ENCODE assay signal across 9 mouse cellular contexts in genomic region chr11:43548657-43549435, GRCm38 (mm10). TPM values are rescaled to one million over a fixed set of nuclear protein-coding genes. Genes with fewer than 3 reads are reported as not detected.
DNase-seq lines count a peak whose midpoint lies in the region; ATAC-seq and TF ChIP-seq lines count a peak whose summit lies in the region.
"Had no signal": no experiment of that assay in that cellular context is flagged by ENCODE, and none has a peak within 500 bp of the region (broad histone marks: within the 10 kb centered on the region; RNA-seq: fewer than 3 reads in every experiment).

No protein-coding gene starts in this region.

- H3K4me3 ChIP-seq in forebrain, embryonic 10.5 days: peak overlapping the region; percentile 11; the same call in 1 of the 2 replicates
- no peak overlapping the region for H3K4me3 ChIP-seq in forebrain, postnatal 0 days (ENCODE audit: low read depth, low read length)
- H3K4me3 ChIP-seq in hindbrain, embryonic 14.5 days (replicated peaks; ENCODE audit: low read length): no peak overlapping the region

- H3K9me3 ChIP-seq in forebrain, embryonic 10.5 days: no peaks in the 10 kb centered on the region
- no peaks in the 10 kb centered on the region for H3K9me3 ChIP-seq in forebrain, postnatal 0 days (ENCODE audit: low read length)
- no peaks in the 10 kb centered on the region for H3K9me3 ChIP-seq in hindbrain, embryonic 14.5 days (ENCODE audit: control insufficient read depth, low read length)

- TF ChIP-seq CTCF in forebrain, postnatal 0 days (IDR thresholded peaks at IDR 0.05; ENCODE audit: low read depth): no peak

- H3K9ac ChIP-seq in forebrain, postnatal 0 days: no peak overlapping the region
- no peak overlapping the region for H3K9ac ChIP-seq in hindbrain, embryonic 14.5 days

- H3K4me1 ChIP-seq in forebrain, embryonic 10.5 days: peaks cover 87% of the 10 kb centered on the region
- 0 out of 2 replicates have a peak, but pooled peaks cover 5% of the 10 kb centered on the region for H3K4me1 ChIP-seq in forebrain, postnatal 0 days (ENCODE audit: insufficient read depth)
- peaks cover 12% of the 10 kb centered on the region for H3K4me1 ChIP-seq in hindbrain, embryonic 14.5 days (replicated peaks; ENCODE audit: control insufficient read depth, insufficient read depth, low read length)

- H3K4me2 ChIP-seq in forebrain, postnatal 0 days (ENCODE audit: low read depth): no peak overlapping the region
- no peak overlapping the region for H3K4me2 ChIP-seq in hindbrain, embryonic 14.5 days (replicated peaks)

- H3K36me3 ChIP-seq in forebrain, embryonic 10.5 days (replicated peaks): peaks cover 40% of the 10 kb centered on the region
- no peaks in the 10 kb centered on the region for H3K36me3 ChIP-seq in forebrain, postnatal 0 days (ENCODE audit: insufficient read depth)
- H3K36me3 ChIP-seq in hindbrain, embryonic 14.5 days (replicated peaks; ENCODE audit: control insufficient read depth, insufficient read depth): no peaks in the 10 kb centered on the region

- no peak for ATAC-seq in forebrain, postnatal 0 days
- no peak for ATAC-seq in hindbrain, embryonic 14.5 days (ENCODE audit: low FRiP score)

- no peaks in the 10 kb centered on the region; the same call in 1 of the 2 replicates for H3K27me3 ChIP-seq in forebrain, embryonic 10.5 days (ENCODE audit: poor library complexity, severe bottlenecking)
- H3K27me3 ChIP-seq in forebrain, postnatal 0 days (ENCODE audit: insufficient read depth, low read length): no peaks in the 10 kb centered on the region
- no peaks in the 10 kb centered on the region for H3K27me3 ChIP-seq in hindbrain, embryonic 14.5 days (ENCODE audit: control insufficient read depth, insufficient read depth, low read length)

- WGBS in forebrain, embryonic 10.5 days: 55% methylated on average over 12 of the region's 12 CpGs
- 35% methylated on average over 12 of the region's 12 CpGs for WGBS in forebrain, postnatal 0 days
- 70% methylated on average over 12 of the region's 12 CpGs for WGBS in hindbrain, embryonic 14.5 days

- H3K27ac ChIP-seq in forebrain, embryonic 10.5 days: peak overlapping the region; percentile 85
- H3K27ac ChIP-seq in forebrain, postnatal 0 days (ENCODE audit: low read depth, low read length): no peak overlapping the region
- peak overlapping the region; percentile 4; the same call in 1 of the 2 replicates for H3K27ac ChIP-seq in hindbrain, embryonic 14.5 days

- DNase-seq in forebrain, embryonic 10.5 days (ENCODE audit: extremely low spot score, low spot score): no peak
- DNase-seq in forebrain, postnatal 0 days: no peak
- DNase-seq in Muller cell, postnatal 12 days (ENCODE audit: inconsistent ontology term): peak; percentile 62
- DNase-seq in hindbrain, embryonic 14.5 days (ENCODE audit: low spot score): no peak
- DNase-seq in lung, postnatal 25 days (ENCODE audit: low spot score): peak; percentile 15
- no peak for DNase-seq in left cerebral cortex, adult 8-10 months (ENCODE audit: low spot score in 2 of 2)
- DNase-seq in embryo, embryonic 10.5 days (ENCODE audit: low spot score): no peak
- DNase-seq in layer of hippocampus, postnatal 36 days: no peak
- DNase-seq: B cell, adult 2 months had no signal

RNA-seq across cellular contexts. Expression of gene Ccnjl, which starts 20.3 kb away (rescaled TPM):
- polyA plus RNA-seq in forebrain, embryonic 10.5 days (2016; fragmentation: Nextera tagmentation; extraction: Ambion mirVana): 34.8 and 36.9 TPM in 2 replicates
- 1.3 and 1.8 TPM in 2 replicates for total RNA-seq in forebrain, postnatal 0 days (2014; rRNA removed)
- 2.3 and 4.5 TPM in 2 replicates for polyA plus RNA-seq in forebrain, postnatal 0 days (2015; fragmentation: Nextera tagmentation; extraction: Ambion mirVana)
- polyA plus RNA-seq in hindbrain, embryonic 14.5 days (2014; fragmentation: Nextera tagmentation; extraction: Ambion mirVana): 10.9 and 11.9 TPM in 2 replicates
- 1 to 10 TPM; 2.8 to 4.0 (median 3.2) TPM for total RNA-seq in left cerebral cortex, adult 8-10 months (2022)
- total RNA-seq in layer of hippocampus, postnatal 36 days (2021): 10 to 100 TPM in 1 of 2 experiments, 1 to 10 TPM in 1; 8.3 to 11.3 TPM

RNA-seq across cellular contexts. Expression of gene 4933415A04Rik, which starts 38.0 kb away (rescaled TPM):
- 10.7 and 11.2 TPM in 2 replicates for polyA plus RNA-seq in forebrain, embryonic 10.5 days (2016; fragmentation: Nextera tagmentation; extraction: Ambion mirVana)
- total RNA-seq in forebrain, postnatal 0 days (2014; rRNA removed): 0.76 and 1.5 TPM in 2 replicates
- 1.2 and 1.8 TPM in 2 replicates for polyA plus RNA-seq in forebrain, postnatal 0 days (2015; fragmentation: Nextera tagmentation; extraction: Ambion mirVana)
- 2.2 and 3.3 TPM in 2 replicates for polyA plus RNA-seq in hindbrain, embryonic 14.5 days (2014; fragmentation: Nextera tagmentation; extraction: Ambion mirVana)
- 1 to 10 TPM in 1 of 4 experiments, under 1 TPM in 3; 0.53 to 1.1 (median 0.86) TPM for total RNA-seq in left cerebral cortex, adult 8-10 months (2022)
- 1 to 10 TPM; 1.3 to 2.5 TPM for total RNA-seq in layer of hippocampus, postnatal 36 days (2021)

RNA-seq across cellular contexts. Expression of gene Fabp6, which starts 52.5 kb away (rescaled TPM):
- not detected in 2 replicates for polyA plus RNA-seq in forebrain, embryonic 10.5 days (2016; fragmentation: Nextera tagmentation; extraction: Ambion mirVana)
- not detected in 2 replicates for total RNA-seq in forebrain, postnatal 0 days (2014; rRNA removed)
- not detected in 2 replicates for polyA plus RNA-seq in forebrain, postnatal 0 days (2015; fragmentation: Nextera tagmentation; extraction: Ambion mirVana)
- polyA plus RNA-seq in hindbrain, embryonic 14.5 days (2014; fragmentation: Nextera tagmentation; extraction: Ambion mirVana): not detected in 2 replicates
- total RNA-seq in left cerebral cortex, adult 8-10 months (2022): not detected
- not detected for total RNA-seq in layer of hippocampus, postnatal 36 days (2021)

Comparison
In these comparisons a context has a peak if more than half of its experiments do, and no peak if none do; other contexts are left out.
1. DNase-seq: peak in Muller cell, postnatal 12 days (single experiment) and lung, postnatal 25 days (single experiment); none in forebrain, embryonic 10.5 days (single experiment), forebrain, postnatal 0 days (single experiment), hindbrain, embryonic 14.5 days (single experiment), left cerebral cortex, adult 8-10 months (0 of 2), embryo, embryonic 10.5 days (single experiment) and layer of hippocampus, postnatal 36 days (0 of 2).